Mouse (Mus musculus) midbrain, embryonic 12.5 days (tissue): ENCODE measurements around the gene Gabrd. TPM values are rescaled to one million over a fixed set of nuclear protein-coding genes. Genes with fewer than 3 reads are reported as not detected.

Source experiments
- polyA plus RNA-seq: library from polyadenylated mRNA; unstranded; fragments of >200 nt; fragmentation: Nextera tagmentation; extraction: Ambion mirVana; gene quantifications from 2 replicates; pipeline ENCODE4 v1.2.1, GENCODE M21; 2016

Gabrd gene
- polyA plus RNA-seq, 1 experiment from 2014 or later: not detected

Other genes with a start within 250 kb of the Gabrd start
- gene Ski, start 175.5 kb downstream of the Gabrd start, polyA plus RNA-seq: 11.2 and 12.2 TPM in 2 replicates
- 102 TPM in 2 replicates for gene Faap20, start 148.3 kb downstream of the Gabrd start, polyA plus RNA-seq
- gene Prkcz, start 36.8 kb downstream of the Gabrd start, polyA plus RNA-seq: 30.9 and 32.6 TPM in 2 replicates
- gene Cfap74, start 11.1 kb upstream of the Gabrd start, polyA plus RNA-seq: 5.6 and 6.9 TPM in 2 replicates
- 0.20 TPM in 1 of 2 replicates, not detected in the other for gene Tmem52, start 71.0 kb upstream of the Gabrd start, polyA plus RNA-seq
- gene Gnb1, start 93.2 kb upstream of the Gabrd start, polyA plus RNA-seq: 751 and 797 TPM in 2 replicates
- gene Nadk, start 164.3 kb upstream of the Gabrd start, polyA plus RNA-seq: 92.5 and 96.6 TPM in 2 replicates
- 15.4 and 17.1 TPM in 2 replicates for gene Slc35e2, start 203.3 kb upstream of the Gabrd start, polyA plus RNA-seq
- gene Cdk11b, start 226.7 kb upstream of the Gabrd start, polyA plus RNA-seq: 84.0 and 84.9 TPM in 2 replicates
- gene Gm10563, start 247.3 kb upstream of the Gabrd start, polyA plus RNA-seq: not detected in 2 replicates